Mouse (Mus musculus) kidney, embryonic 15.5 days (tissue): ENCODE results near the gene Rel. TPM values are rescaled to one million over a fixed set of nuclear protein-coding genes. Genes with fewer than 3 reads are reported as not detected.
"Not testable (repeated sequence)": the region's sequence is repeated elsewhere in the genome, so short reads cannot be mapped to it uniquely, and the experiment has no call there.

Source experiments
- ATAC-seq: fragments of 200-750 bp; cut with Nextera tagmentation; replicated peaks from 2 replicates; pipeline ENCODE4 v1.8.0; 2017; ENCODE audit warnings: moderate TSS enrichment; ENCODE audit not compliant: low FRiP score
- H3K27ac ChIP-seq: fragments of 300-500 bp; sonication (generic); 2 replicates; pipeline ENCODE4 v1.5.1; 2015; ENCODE audit warnings: mild to moderate bottlenecking, inconsistent platforms
- H3K27me3 ChIP-seq: fragments of 300-500 bp; sonication (generic); 2 replicates; pipeline ENCODE4 v1.6.1; 2015; ENCODE audit warnings: inconsistent platforms
- H3K36me3 ChIP-seq: fragments of 300-500 bp; sonication (generic); 2 replicates; pipeline ENCODE4 v1.6.1; 2015; ENCODE audit warnings: inconsistent platforms
- H3K4me1 ChIP-seq: fragments of 300-500 bp; sonication (generic); 2 replicates; pipeline ENCODE4 v1.6.1; 2015; ENCODE audit warnings: inconsistent platforms
- H3K4me2 ChIP-seq: fragments of 300-500 bp; sonication (generic); 2 replicates; pipeline ENCODE4 v1.6.1; 2015; ENCODE audit warnings: moderate library complexity, mild to moderate bottlenecking, inconsistent platforms
- H3K4me3 ChIP-seq: fragments of 300-500 bp; sonication (generic); replicated peaks from 2 replicates; pipeline ENCODE4 v1.5.1; 2015; ENCODE audit warnings: mild to moderate bottlenecking, inconsistent platforms
- H3K9ac ChIP-seq: fragments of 300-500 bp; sonication (generic); 2 replicates; pipeline ENCODE4 v1.6.1; 2015; ENCODE audit warnings: mild to moderate bottlenecking, inconsistent platforms
- H3K9me3 ChIP-seq: fragments of 300-500 bp; sonication (generic); replicated peaks from 2 replicates; pipeline ENCODE4 v1.6.1; 2016; ENCODE audit warnings: inconsistent platforms
- WGBS: fragments of 180-500 bp; shearing (Covaris S2); methylation state at CpG from one replicate; pipeline ENCODE4 v1.1.7; 2015; ENCODE audit warnings: mixed read lengths; 5-methylcytosine and 5-hydroxymethylcytosine counted together
- polyA plus RNA-seq: library from polyadenylated mRNA; unstranded; fragments of >200 nt; fragmentation: Nextera tagmentation; extraction: Ambion mirVana; gene quantifications from 2 replicates; pipeline ENCODE4 v1.2.1, GENCODE M21; 2015

Gene Rel
- polyA plus RNA-seq, 1 experiment from 2014 or later: 0.60 TPM

DNA sequence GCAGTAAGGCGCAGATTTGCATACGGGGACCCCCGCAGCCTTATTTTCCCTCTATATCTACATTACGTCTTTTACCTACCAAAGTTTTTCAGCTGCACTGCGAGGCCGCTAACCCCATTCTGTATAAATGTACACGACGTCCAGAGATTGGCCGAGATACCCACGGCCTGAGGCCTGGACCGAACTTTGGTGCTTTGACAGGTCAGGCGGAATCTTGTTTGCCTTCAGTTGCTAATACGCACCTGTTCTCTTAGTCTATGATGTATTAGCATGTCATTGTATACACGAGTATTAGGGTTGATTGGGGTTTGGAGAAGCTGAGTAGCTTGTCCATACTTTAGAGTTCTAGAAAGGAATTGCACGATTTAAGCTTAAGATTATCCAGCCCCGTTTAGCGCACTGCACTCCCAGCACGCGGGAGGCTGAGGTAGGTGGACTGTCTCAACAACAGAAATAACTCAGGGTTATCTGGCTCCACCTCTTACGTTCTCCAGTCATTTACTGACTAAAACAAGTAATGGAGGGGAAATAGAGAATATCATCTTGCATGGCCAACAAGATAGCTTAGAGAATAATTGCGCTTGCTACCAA is 832 bp upstream of the Rel start:
- Histone ChIP-seq H3K36me3 (no peaks in the 10 kb centered on the region), H3K9ac (peak overlapping the region; percentile 70), H3K27ac (peak overlapping the region; percentile 96), H3K9me3 (no peaks in the 10 kb centered on the region), H3K4me1 (peaks cover 8% of the 10 kb centered on the region; the same call in 1 of the 2 replicates), H3K4me3 (peak overlapping the region; percentile 89), H3K27me3 (no peaks in the 10 kb centered on the region), H3K4me2 (peak overlapping the region; percentile 91)
- WGBS: 6% methylated on average over 21 of the region's 21 CpGs
- peak; percentile 23 for ATAC-seq

DNA sequence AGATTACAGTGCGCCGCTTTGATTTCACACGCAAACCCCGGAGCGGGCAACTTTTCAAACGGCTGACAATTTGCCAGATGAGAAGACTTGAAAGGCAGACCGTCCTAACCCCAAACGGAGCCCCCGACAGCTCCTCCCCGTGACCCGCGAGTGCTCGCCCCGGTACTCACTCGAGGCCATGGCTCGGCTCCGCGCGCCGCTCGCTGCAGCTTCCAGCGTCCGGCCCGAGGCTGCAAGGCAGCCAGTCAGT is 335 bp downstream of the Rel start:
- H3K9ac ChIP-seq: peak overlapping the region; percentile 70
- H3K4me1 ChIP-seq: peaks cover 8% of the 10 kb centered on the region; the same call in 1 of the 2 replicates
- no peaks in the 10 kb centered on the region for H3K36me3 ChIP-seq
- no peak for ATAC-seq
- no peaks in the 10 kb centered on the region for H3K27me3 ChIP-seq
- peak overlapping the region; percentile 89 for H3K4me3 ChIP-seq
- peak overlapping the region; percentile 96 for H3K27ac ChIP-seq
- WGBS: under 1% methylated on average over 24 of the region's 24 CpGs
- H3K4me2 ChIP-seq: peak overlapping the region; percentile 91
- no peaks in the 10 kb centered on the region for H3K9me3 ChIP-seq

DNA sequence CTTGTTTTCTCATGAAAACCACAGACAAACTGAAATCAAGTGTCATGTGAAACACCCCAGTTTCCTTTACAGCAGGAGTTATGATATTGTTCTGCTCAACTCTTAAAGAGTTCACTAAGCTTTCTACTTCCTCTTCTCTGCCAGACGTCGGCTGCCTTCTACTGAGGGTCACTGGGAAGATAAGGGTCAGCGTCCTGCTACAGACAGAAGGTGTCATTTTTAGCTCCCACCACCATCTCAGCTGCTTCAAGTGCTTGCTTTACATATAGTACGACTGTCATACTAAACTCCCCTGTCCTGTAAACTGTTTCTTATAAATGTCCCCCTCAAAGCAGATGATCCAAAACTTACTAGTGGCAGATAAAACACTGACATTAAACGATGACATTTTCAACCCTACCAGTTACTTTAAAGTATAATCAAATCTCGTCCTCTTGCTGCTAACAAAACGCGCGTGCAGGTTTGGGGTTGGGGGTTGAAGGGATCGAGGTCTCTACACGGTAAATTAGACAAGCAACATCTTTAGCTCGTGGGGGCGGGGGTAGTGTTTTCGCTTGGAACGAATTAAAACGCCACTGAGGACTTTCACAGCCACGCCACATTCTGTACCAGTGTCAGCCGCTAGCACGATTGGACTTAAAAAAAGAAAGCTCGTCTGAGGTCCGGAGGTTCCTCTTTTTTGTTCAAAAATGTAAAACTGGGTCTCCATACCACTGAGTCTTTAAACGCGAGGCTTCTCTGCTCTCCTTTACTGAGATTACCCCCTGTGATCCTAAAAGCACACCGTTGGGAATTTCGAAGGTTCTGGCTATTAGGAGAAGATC is 872 bp downstream of the Rel start:
- H3K4me1 ChIP-seq: peaks cover 8% of the 10 kb centered on the region; the same call in 1 of the 2 replicates
- H3K4me2 ChIP-seq: peak overlapping the region; percentile 91
- no peak for ATAC-seq
- WGBS: under 1% methylated on average over 25 of the region's 25 CpGs
- H3K36me3 ChIP-seq: no peaks in the 10 kb centered on the region
- peak overlapping the region; percentile 70 for H3K9ac ChIP-seq
- no peaks in the 10 kb centered on the region for H3K9me3 ChIP-seq
- H3K27me3 ChIP-seq: no peaks in the 10 kb centered on the region
- peak overlapping the region; percentile 96 for H3K27ac ChIP-seq
- peak overlapping the region; percentile 89 for H3K4me3 ChIP-seq

DNA sequence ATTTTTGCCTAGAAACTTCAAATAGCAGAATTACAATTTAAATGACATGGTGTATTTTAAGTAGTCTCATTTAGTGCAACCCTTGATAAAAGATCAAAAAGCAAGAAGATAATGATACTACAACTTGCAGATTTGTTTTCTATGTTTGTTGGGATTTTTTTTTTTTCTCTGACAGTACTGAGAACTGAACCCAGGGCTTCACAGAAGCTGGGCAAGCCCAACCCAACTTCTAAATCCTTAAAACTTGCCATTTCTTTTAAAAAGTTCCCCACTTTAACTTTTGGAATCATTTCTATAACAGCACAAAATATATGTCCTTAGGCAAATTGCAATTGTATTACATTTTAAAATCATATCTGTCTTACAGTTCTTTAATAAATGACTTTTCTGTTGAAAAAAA is 1.7 kb downstream of the Rel start:
- Histone ChIP-seq H3K27me3 (no peaks in the 10 kb centered on the region), H3K36me3 (no peaks in the 10 kb centered on the region), H3K4me2 (no peak overlapping the region), H3K27ac (no peak overlapping the region), H3K4me1 (peaks cover 8% of the 10 kb centered on the region; the same call in 1 of the 2 replicates), H3K9me3 (no peaks in the 10 kb centered on the region), H3K9ac (no peak overlapping the region), H3K4me3 (no peak overlapping the region)
- ATAC-seq: no peak

DNA sequence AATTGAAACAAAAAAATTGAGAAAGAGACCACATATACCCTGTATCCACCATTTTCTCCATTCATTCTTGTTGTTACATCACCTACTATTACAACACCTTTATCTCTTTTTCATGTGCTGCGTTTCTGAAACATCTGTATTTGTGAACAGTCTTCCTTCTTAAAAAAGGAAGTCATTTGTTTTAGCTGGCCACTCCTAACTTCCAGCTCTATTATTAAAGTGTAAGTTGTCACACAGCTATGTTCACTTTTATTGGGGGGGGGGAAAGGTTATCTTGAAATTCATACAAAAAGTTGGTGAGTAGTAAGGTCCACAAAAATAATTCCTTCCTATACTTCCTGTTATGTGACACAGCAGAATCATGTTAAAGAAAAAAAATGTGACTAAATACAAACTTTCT is 2.8 kb downstream of the Rel start:
- Histone ChIP-seq H3K27ac (no peak overlapping the region), H3K27me3 (no peaks in the 10 kb centered on the region), H3K9me3 (no peaks in the 10 kb centered on the region), H3K4me1 (peaks cover 8% of the 10 kb centered on the region; the same call in 1 of the 2 replicates), H3K9ac (no peak overlapping the region), H3K36me3 (no peaks in the 10 kb centered on the region), H3K4me3 (no peak overlapping the region), H3K4me2 (no peak overlapping the region)
- ATAC-seq: no peak
- WGBS: 74% methylated on average over 1 of the region's 1 CpGs

DNA sequence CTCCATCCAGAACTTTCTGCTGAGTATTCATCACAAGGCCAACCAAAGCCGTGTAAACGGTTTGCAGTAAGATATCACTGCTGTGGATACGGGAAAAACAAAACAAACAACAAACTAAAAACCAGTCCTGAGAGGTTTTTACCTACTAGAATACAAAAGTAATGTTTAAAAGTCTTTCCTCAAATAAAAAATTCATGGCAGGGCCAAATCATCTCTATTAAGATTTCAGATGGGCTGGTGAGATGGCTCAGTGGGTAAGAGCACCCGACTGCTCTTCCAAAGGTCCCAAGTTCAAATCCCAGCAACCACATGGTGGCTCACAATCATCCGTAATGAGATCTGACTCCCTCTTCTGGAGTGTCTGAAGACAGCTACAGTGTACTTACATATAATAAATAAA is 3.4 kb downstream of the Rel start:
- H3K27me3 ChIP-seq, H3K9ac ChIP-seq, H3K9me3 ChIP-seq, H3K27ac ChIP-seq, H3K4me3 ChIP-seq, H3K36me3 ChIP-seq, H3K4me2 ChIP-seq, ATAC-seq, H3K4me1 ChIP-seq: not testable (repeated sequence)
- 87% methylated on average over 5 of the region's 5 CpGs for WGBS

DNA sequence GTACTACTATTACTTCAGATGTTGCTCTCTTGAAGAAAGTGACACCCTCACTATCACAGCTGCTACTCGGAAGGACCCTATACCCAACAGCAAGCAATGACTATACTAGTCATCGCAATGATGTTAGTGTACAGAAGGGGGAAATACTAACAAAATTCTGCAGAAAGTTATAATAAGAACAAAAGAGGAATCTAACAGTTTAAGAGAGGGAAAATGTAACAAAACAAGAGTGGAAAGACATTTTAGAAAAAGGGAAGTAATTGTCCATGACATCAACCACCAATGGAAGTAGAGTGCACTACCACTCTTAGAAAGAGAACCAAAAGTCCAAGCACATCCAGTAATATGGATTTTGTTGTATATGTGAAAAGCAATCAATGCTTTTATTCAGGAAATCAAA is 8.1 kb downstream of the Rel start:
- no peak for ATAC-seq
- H3K9ac ChIP-seq: no peak overlapping the region
- 90% methylated on average over 2 of the region's 2 CpGs for WGBS
- H3K36me3 ChIP-seq: no peaks in the 10 kb centered on the region
- no peaks in the 10 kb centered on the region for H3K27me3 ChIP-seq
- H3K27ac ChIP-seq: no peak overlapping the region
- no peak overlapping the region for H3K4me3 ChIP-seq
- no peaks in the 10 kb centered on the region for H3K9me3 ChIP-seq
- H3K4me1 ChIP-seq: no peaks in the 10 kb centered on the region
- no peak overlapping the region for H3K4me2 ChIP-seq

DNA sequence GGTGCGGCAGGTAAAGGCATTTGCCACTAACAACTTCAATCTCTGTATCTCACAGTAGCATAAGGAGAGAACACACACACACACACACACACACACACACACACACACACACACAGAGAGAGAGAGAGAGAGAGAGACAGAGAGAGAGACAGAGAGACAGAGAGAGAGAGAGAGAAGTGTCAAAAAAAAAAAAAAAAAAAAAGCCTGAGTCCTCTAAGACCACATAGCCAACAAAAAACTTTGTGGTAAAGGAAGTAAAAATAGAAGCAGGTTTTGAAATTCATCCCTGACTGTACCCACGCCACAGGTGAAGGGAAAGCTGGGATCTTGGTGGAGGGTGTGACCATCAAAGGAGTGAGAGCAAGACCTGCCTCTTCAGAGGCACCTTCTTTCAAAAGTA is 12.6 kb downstream of the Rel start:
- Histone ChIP-seq H3K36me3 (no peaks in the 10 kb centered on the region), H3K4me3 (no peak overlapping the region), H3K4me2 (no peak overlapping the region), H3K9me3 (no peaks in the 10 kb centered on the region), H3K27ac (no peak overlapping the region), H3K4me1 (no peaks in the 10 kb centered on the region), H3K9ac (no peak overlapping the region), H3K27me3 (no peaks in the 10 kb centered on the region)
- 82% methylated on average over 2 of the region's 2 CpGs for WGBS
- ATAC-seq: no peak

DNA sequence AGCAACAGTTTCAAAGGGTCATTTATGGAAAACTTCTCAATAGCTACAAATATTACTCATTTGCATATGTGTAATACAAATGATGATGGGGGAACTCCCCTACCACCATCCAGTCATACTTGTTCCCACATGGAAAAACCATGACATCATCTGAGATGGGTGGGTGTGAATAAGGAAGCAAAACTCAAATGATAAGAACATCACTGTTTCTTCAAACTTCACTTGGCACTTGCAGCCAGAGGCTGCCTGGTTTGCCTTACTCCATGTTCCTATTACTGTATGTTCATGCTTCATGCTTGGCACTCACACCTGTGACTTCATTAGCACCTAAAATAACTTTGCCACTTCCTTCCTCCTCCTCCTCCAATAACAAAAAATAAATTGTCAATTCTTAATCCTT is 16.4 kb downstream of the Rel start:
- Histone ChIP-seq H3K4me2 (no peak overlapping the region), H3K27me3 (no peaks in the 10 kb centered on the region), H3K9ac (no peak overlapping the region), H3K9me3 (no peaks in the 10 kb centered on the region), H3K27ac (no peak overlapping the region), H3K4me1 (no peaks in the 10 kb centered on the region), H3K36me3 (no peaks in the 10 kb centered on the region), H3K4me3 (no peak overlapping the region)
- ATAC-seq: no peak

DNA sequence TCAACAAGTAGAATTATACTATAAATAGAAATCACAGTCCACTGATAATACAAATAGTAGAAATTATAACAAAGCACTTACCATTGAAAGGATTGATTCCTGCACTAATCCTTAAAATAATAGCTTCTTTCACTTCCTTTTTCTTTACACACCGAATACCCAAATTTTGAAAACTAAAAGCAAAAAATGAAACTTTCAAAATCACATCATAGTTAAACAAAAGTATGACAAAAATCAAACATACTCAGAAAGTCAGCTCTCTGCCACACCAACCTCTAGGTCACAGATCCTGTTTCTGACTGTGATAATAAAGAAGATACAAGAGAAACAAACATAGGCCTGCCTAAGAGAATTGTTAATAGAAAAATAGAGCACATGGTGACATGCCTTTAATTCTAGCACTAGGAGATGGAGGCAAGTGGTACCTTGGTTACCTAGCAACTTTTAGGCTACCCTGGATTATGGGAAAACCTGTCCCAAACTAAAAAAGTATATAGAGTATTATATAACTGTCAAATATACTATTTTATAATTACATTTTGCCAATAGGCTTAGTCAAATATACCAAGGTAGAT is 17.5 kb downstream of the Rel start:
- H3K4me3 ChIP-seq: no peak overlapping the region
- H3K27me3 ChIP-seq: no peaks in the 10 kb centered on the region
- no peak overlapping the region for H3K27ac ChIP-seq
- no peaks in the 10 kb centered on the region for H3K9me3 ChIP-seq
- no peaks in the 10 kb centered on the region for H3K36me3 ChIP-seq
- WGBS: 86% methylated on average over 1 of the region's 1 CpGs
- H3K9ac ChIP-seq: no peak overlapping the region
- H3K4me2 ChIP-seq: no peak overlapping the region
- H3K4me1 ChIP-seq: no peaks in the 10 kb centered on the region
- ATAC-seq: no peak

DNA sequence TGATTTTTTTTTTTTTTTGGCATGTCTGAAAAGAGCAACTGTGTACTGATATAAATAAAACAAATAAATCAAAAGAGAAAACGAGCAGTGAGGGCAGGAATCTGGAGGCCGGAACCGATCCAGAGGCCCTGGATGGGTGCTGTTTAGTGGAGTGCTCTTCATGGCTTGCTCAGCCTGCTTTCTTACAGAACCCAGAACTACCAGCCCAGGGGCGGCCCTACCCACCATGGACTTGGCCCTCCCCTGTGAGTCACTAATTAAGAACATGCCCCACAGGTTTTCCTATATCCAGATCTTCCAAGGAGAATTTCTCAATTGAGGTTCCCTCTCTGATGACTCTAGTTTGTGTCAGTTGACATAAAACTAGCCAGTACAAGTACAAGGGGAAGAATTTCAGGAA is 24.7 kb downstream of the Rel start:
- WGBS: 75% methylated on average over 4 of the region's 4 CpGs
- H3K36me3 ChIP-seq: peaks cover 6% of the 10 kb centered on the region; the same call in 1 of the 2 replicates
- no peak for ATAC-seq
- H3K9me3 ChIP-seq: no peaks in the 10 kb centered on the region
- H3K27ac ChIP-seq: no peak overlapping the region
- no peaks in the 10 kb centered on the region for H3K4me1 ChIP-seq
- no peaks in the 10 kb centered on the region for H3K27me3 ChIP-seq
- H3K4me3 ChIP-seq: no peak overlapping the region
- H3K4me2 ChIP-seq: no peak overlapping the region
- no peak overlapping the region for H3K9ac ChIP-seq

DNA sequence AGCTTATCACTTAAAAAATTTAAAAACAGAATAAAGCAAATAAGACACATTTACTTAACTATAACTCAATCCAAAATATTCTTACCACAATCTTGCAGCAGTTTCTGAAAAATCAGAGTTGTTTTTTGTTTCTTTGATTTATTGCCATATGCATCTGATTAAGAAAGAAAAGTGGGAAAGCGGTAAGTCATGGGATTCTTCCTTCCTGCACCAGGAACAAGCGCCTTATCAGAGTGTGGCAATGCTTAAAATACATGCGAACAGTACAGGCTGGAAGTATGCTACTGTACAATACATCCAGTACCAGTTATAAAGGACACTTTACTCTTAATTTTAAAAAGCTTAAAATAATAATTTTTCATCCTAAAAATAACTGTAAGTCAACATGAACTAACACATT is 26.4 kb downstream of the Rel start:
- H3K36me3 ChIP-seq: peaks cover 6% of the 10 kb centered on the region; the same call in 1 of the 2 replicates
- H3K4me3 ChIP-seq: no peak overlapping the region
- H3K4me2 ChIP-seq: no peak overlapping the region
- 88% methylated on average over 3 of the region's 3 CpGs for WGBS
- H3K4me1 ChIP-seq: no peaks in the 10 kb centered on the region
- no peak overlapping the region for H3K27ac ChIP-seq
- H3K9ac ChIP-seq: no peak overlapping the region
- no peaks in the 10 kb centered on the region for H3K9me3 ChIP-seq
- no peaks in the 10 kb centered on the region for H3K27me3 ChIP-seq
- ATAC-seq: no peak
